8 mouse cellular contexts compared by ENCODE assay signal in the genomic region with DNA sequence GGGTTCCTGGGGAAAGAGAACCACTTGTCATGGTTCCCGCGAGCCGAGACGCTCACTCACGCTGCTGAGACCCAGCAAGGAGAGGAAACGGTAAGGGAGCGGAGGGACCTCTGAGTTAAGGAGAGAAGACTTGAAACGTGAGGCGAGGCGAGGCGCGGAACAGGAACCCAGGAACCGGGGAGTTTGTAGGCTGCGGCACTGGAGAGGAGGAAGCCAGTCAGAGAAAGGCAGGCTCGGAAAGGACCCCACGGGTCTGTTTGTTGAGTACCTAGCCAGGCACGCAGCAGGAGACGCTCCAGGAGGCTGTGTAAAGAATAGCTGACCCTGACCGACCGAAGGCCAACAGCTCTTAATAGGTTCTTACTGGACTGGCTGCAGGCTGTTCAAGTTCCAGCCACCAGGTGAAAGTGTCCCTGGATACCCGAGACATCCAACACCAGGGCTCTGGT. TPM values are rescaled to one million over a fixed set of nuclear protein-coding genes. Genes with fewer than 3 reads are reported as not detected.
A peak's percentile ranks its signal among the peaks of the same experiment; 100 is the strongest.
DNase-seq lines count a peak whose midpoint lies in the region; ATAC-seq and TF ChIP-seq lines count a peak whose summit lies in the region.

No protein-coding gene starts in this region.

- peak; percentile 8 to 33 for DNase-seq in gastrocnemius, adult 8-10 months (ENCODE audit: low spot score in 2 of 2)
- DNase-seq in gastrocnemius, postnatal 10 days = no peak
- peak; percentile 39 for DNase-seq in embryo, embryonic 9.5 days (ENCODE audit: extremely low spot score)
- DNase-seq in lung, embryonic 14.5 days = peak; percentile 40
- DNase-seq in spleen, postnatal 14 days (ENCODE audit: low spot score in 2 of 2) = no peak
- DNase-seq in urinary bladder, postnatal 36 days (ENCODE audit: low spot score in 2 of 2) = no peak

- TF ChIP-seq CTCF in intestine, postnatal 0 days (IDR thresholded peaks at IDR 0.05; ENCODE audit: low read depth) = peak; percentile 44
- TF ChIP-seq CTCF in lung, embryonic 14.5 days (IDR thresholded peaks at IDR 0.05; ENCODE audit: low read depth) = peak; percentile 38; the same call in 1 of the 2 replicates

- peak overlapping the region; percentile 58 for H3K4me2 ChIP-seq in intestine, postnatal 0 days (replicated peaks; ENCODE audit: low read depth)
- peak overlapping the region; percentile 53 for H3K4me2 ChIP-seq in lung, embryonic 14.5 days
- H3K4me2 ChIP-seq in stomach, embryonic 14.5 days (replicated peaks; ENCODE audit: low read depth, low read length) = peak overlapping the region; percentile 40

- peak; percentile 25; the same call in 1 of the 2 replicates for ATAC-seq in intestine, postnatal 0 days
- no peak for ATAC-seq in lung, embryonic 14.5 days (ENCODE audit: insufficient read depth)
- peak; percentile 77 for ATAC-seq in stomach, embryonic 14.5 days (ENCODE audit: insufficient number of reproducible peaks, insufficient read depth, low FRiP score, low read depth)

- H3K4me1 ChIP-seq in intestine, postnatal 0 days (replicated peaks; ENCODE audit: control insufficient read depth, insufficient read depth, low read length) = no peaks in the 10 kb centered on the region
- no peaks in the 10 kb centered on the region for H3K4me1 ChIP-seq in lung, embryonic 14.5 days (ENCODE audit: insufficient read depth)
- no peaks in the 10 kb centered on the region for H3K4me1 ChIP-seq in stomach, embryonic 14.5 days (ENCODE audit: control insufficient read depth, insufficient read depth, low read length)

- H3K4me3 ChIP-seq in intestine, postnatal 0 days (ENCODE audit: low read depth, low read length) = 0 out of 2 replicates have a peak overlapping the region, but pooled peaks have one; percentile 1
- H3K4me3 ChIP-seq in lung, embryonic 14.5 days (ENCODE audit: low read depth, low read length) = peak overlapping the region; percentile 16; the same call in 1 of the 2 replicates
- peak overlapping the region; percentile 9; the same call in 1 of the 2 replicates for H3K4me3 ChIP-seq in stomach, embryonic 14.5 days (ENCODE audit: low read depth, low read length)

- H3K36me3 ChIP-seq in intestine, postnatal 0 days (ENCODE audit: control insufficient read depth, insufficient read depth) = no peaks in the 10 kb centered on the region
- no peaks in the 10 kb centered on the region for H3K36me3 ChIP-seq in lung, embryonic 14.5 days (ENCODE audit: insufficient read depth)
- H3K36me3 ChIP-seq in stomach, embryonic 14.5 days (ENCODE audit: control insufficient read depth, insufficient read depth, low read length) = no peaks in the 10 kb centered on the region

- no peak overlapping the region for H3K9ac ChIP-seq in intestine, postnatal 0 days (ENCODE audit: low read depth, low read length)
- peak overlapping the region; percentile 26; the same call in 1 of the 2 replicates for H3K9ac ChIP-seq in lung, embryonic 14.5 days
- H3K9ac ChIP-seq in stomach, embryonic 14.5 days (replicated peaks; ENCODE audit: low read depth, low read length) = no peak overlapping the region

- 2% methylated on average over 21 of the region's 21 CpGs for WGBS in intestine, postnatal 0 days
- 3% methylated on average over 21 of the region's 21 CpGs for WGBS in lung, embryonic 14.5 days
- 4% methylated on average over 21 of the region's 21 CpGs for WGBS in stomach, embryonic 14.5 days

- H3K9me3 ChIP-seq in intestine, postnatal 0 days (ENCODE audit: control insufficient read depth) = no peaks in the 10 kb centered on the region
- H3K9me3 ChIP-seq in lung, embryonic 14.5 days (ENCODE audit: low read depth, low read length) = no peaks in the 10 kb centered on the region
- no peaks in the 10 kb centered on the region for H3K9me3 ChIP-seq in stomach, embryonic 14.5 days (ENCODE audit: control insufficient read depth, low read depth, low read length)

- no peak overlapping the region for H3K27ac ChIP-seq in intestine, postnatal 0 days (ENCODE audit: low read depth, low read length)
- no peak overlapping the region for H3K27ac ChIP-seq in lung, embryonic 14.5 days (ENCODE audit: low read depth)
- H3K27ac ChIP-seq in stomach, embryonic 14.5 days (ENCODE audit: low read length) = no peak overlapping the region

- no peaks in the 10 kb centered on the region for H3K27me3 ChIP-seq in intestine, postnatal 0 days (replicated peaks; ENCODE audit: control insufficient read depth, insufficient read depth, low read length)
- no peaks in the 10 kb centered on the region for H3K27me3 ChIP-seq in lung, embryonic 14.5 days (ENCODE audit: insufficient read depth, low read length)
- no peaks in the 10 kb centered on the region for H3K27me3 ChIP-seq in stomach, embryonic 14.5 days (ENCODE audit: control insufficient read depth, insufficient read depth, low read length)

RNA-seq across cellular contexts. Expression of a gene that starts 31.9 kb away (rescaled TPM):
- total RNA-seq in gastrocnemius, adult 8-10 months (2022) = under 1 TPM; 0.63 to 0.92 (median 0.80) TPM
- total RNA-seq in gastrocnemius, postnatal 10 days (2021) = 1 to 10 TPM; 1.3 TPM
- 8.3 and 8.4 TPM in 2 replicates for polyA plus RNA-seq in intestine, postnatal 0 days (2015; fragmentation: Nextera tagmentation; extraction: Ambion mirVana)
- 0.20 and 0.32 TPM in 2 replicates for polyA plus RNA-seq in lung, embryonic 14.5 days (2014; fragmentation: Nextera tagmentation; extraction: Ambion mirVana)
- polyA plus RNA-seq in stomach, embryonic 14.5 days (2014; fragmentation: Nextera tagmentation; extraction: Ambion mirVana) = 0.51 and 1.2 TPM in 2 replicates

Comparison
In these comparisons a context has a peak if more than half of its experiments do, and no peak if none do; other contexts are left out.
1. DNase-seq: peak in gastrocnemius, adult 8-10 months (2 of 2), embryo, embryonic 9.5 days (single experiment) and lung, embryonic 14.5 days (single experiment); none in gastrocnemius, postnatal 10 days (single experiment), spleen, postnatal 14 days (0 of 2) and urinary bladder, postnatal 36 days (0 of 2).
2. Peak in every context shown above with its lines, with median percentiles within 50 percentile points of each other: H3K4me2 ChIP-seq and H3K4me3 ChIP-seq.